Mouse (Mus musculus) neural tube, embryonic 11.5 days (tissue): Measurements from ENCODE around the gene Ptges2. TPM values are rescaled to one million over a fixed set of nuclear protein-coding genes. Genes with fewer than 3 reads are reported as not detected.

Source experiments
- ATAC-seq: fragments of 200-750 bp; cut with Nextera tagmentation; 2 replicates; pipeline ENCODE4 v1.8.0; 2017; ENCODE audit warnings: moderate number of reproducible peaks, mild to moderate bottlenecking, moderate TSS enrichment, moderate library complexity; ENCODE audit not compliant: insufficient read depth, low FRiP score, low TSS enrichment
- DNase-seq: peaks from one replicate; pipeline ENCODE4 v3.0.0-alpha.2; 2015; ENCODE audit warnings: low spot score
- H3K27ac ChIP-seq: fragments of 300-500 bp; sonication (generic); 2 replicates; pipeline ENCODE4 v1.5.1; 2014; ENCODE audit warnings: low read depth, mild to moderate bottlenecking, low read length
- H3K27me3 ChIP-seq: fragments of 300-500 bp; sonication (generic); 2 replicates; pipeline ENCODE4 v1.6.1; 2014; ENCODE audit warnings: mild to moderate bottlenecking, low read length, mixed read lengths; ENCODE audit not compliant: control insufficient read depth, insufficient read depth
- H3K36me3 ChIP-seq: fragments of 300-500 bp; sonication (generic); 2 replicates; pipeline ENCODE4 v1.6.1; 2014; ENCODE audit warnings: mild to moderate bottlenecking, low read length, moderate library complexity, mixed read lengths; ENCODE audit not compliant: control insufficient read depth, insufficient read depth
- H3K4me1 ChIP-seq: fragments of 300-500 bp; sonication (generic); 2 replicates; pipeline ENCODE4 v1.6.1; 2014; ENCODE audit warnings: low read length, mixed read lengths; ENCODE audit not compliant: control insufficient read depth, insufficient read depth
- H3K4me2 ChIP-seq: fragments of 300-500 bp; sonication (generic); 2 replicates; pipeline ENCODE4 v1.6.1; 2014; ENCODE audit warnings: low read depth, mild to moderate bottlenecking, moderate library complexity
- H3K4me3 ChIP-seq: fragments of 300-500 bp; sonication (generic); 2 replicates; pipeline ENCODE4 v1.5.1; 2014; ENCODE audit warnings: low read depth, low read length
- H3K9ac ChIP-seq: fragments of 300-500 bp; sonication (generic); 2 replicates; pipeline ENCODE4 v1.6.1; 2014; ENCODE audit warnings: mild to moderate bottlenecking, low read length
- H3K9me3 ChIP-seq: fragments of 300-500 bp; sonication (generic); 2 replicates; pipeline ENCODE4 v1.6.1; 2016; ENCODE audit warnings: low read length; ENCODE audit not compliant: control insufficient read depth
- WGBS: fragments of 180-500 bp; shearing (Covaris S2); extraction: QIAGEN DNeasy Blood & Tissue Kit; methylation state at CpG from one replicate; pipeline ENCODE4 v1.1.7; 2014; 5-methylcytosine and 5-hydroxymethylcytosine counted together
- polyA plus RNA-seq: library from polyadenylated mRNA; unstranded; fragments of >200 nt; fragmentation: Nextera tagmentation; extraction: Ambion mirVana; gene quantifications from 2 replicates; pipeline ENCODE4 v1.2.1, GENCODE M21; 2014

Gene Ptges2
- polyA plus RNA-seq, 1 experiment from 2014 or later, result 33.6 TPM

GRCm38 (mm10) chr2:32424796-32425195 is 29.1 kb downstream of the Ptges2 start:
- no peaks in the 10 kb centered on the region for H3K27me3 ChIP-seq
- DNase-seq (no peak), ATAC-seq (no peak)
- no peaks in the 10 kb centered on the region for H3K9me3 ChIP-seq
- peaks cover 6% of the 10 kb centered on the region for H3K36me3 ChIP-seq
- H3K9ac ChIP-seq, result no peak overlapping the region
- no peak overlapping the region for H3K4me2 ChIP-seq
- no peak overlapping the region for H3K4me3 ChIP-seq
- H3K27ac ChIP-seq, result peak overlapping the region; percentile 56; the same call in 1 of the 2 replicates
- 65% methylated on average over 3 of the region's 3 CpGs for WGBS
- H3K4me1 ChIP-seq, result peaks cover 31% of the 10 kb centered on the region

- Histone ChIP-seq H3K36me3 (peaks cover 1% of the 10 kb centered on the region), H3K9me3 (no peaks in the 10 kb centered on the region), H3K9ac (no peak overlapping the region), H3K4me1 (peaks cover 34% of the 10 kb centered on the region), H3K4me3 (no peak overlapping the region), H3K27ac (no peak overlapping the region), H3K27me3 (no peaks in the 10 kb centered on the region), H3K4me2 (no peak overlapping the region)
- DNase-seq (no peak), ATAC-seq (no peak)
- WGBS, result 84% methylated on average over 5 of the region's 5 CpGs
Observed at GRCm38 (mm10) chr2:32425568-32425967, 29.9 kb downstream of the Ptges2 start.

GRCm38 (mm10) chr2:32426141-32426540 is 30.4 kb downstream of the Ptges2 start:
- WGBS, result 93% methylated on average over 1 of the region's 1 CpGs
- DNase-seq (no peak), ATAC-seq (no peak)
- peaks cover 34% of the 10 kb centered on the region for H3K4me1 ChIP-seq
- no peak overlapping the region for H3K4me3 ChIP-seq
- no peaks in the 10 kb centered on the region; the same call in 1 of the 2 replicates for H3K36me3 ChIP-seq
- no peaks in the 10 kb centered on the region for H3K9me3 ChIP-seq
- H3K27me3 ChIP-seq, result no peaks in the 10 kb centered on the region
- H3K4me2 ChIP-seq, result no peak overlapping the region
- no peak overlapping the region for H3K27ac ChIP-seq
- no peak overlapping the region for H3K9ac ChIP-seq

- Histone ChIP-seq H3K4me3 (no peak overlapping the region), H3K9ac (no peak overlapping the region), H3K4me1 (peaks cover 34% of the 10 kb centered on the region), H3K27ac (no peak overlapping the region), H3K4me2 (no peak overlapping the region), H3K36me3 (no peaks in the 10 kb centered on the region; the same call in 1 of the 2 replicates), H3K9me3 (no peaks in the 10 kb centered on the region), H3K27me3 (no peaks in the 10 kb centered on the region)
- DNase-seq, result no peak
- WGBS, result 81% methylated on average over 5 of the region's 5 CpGs
- ATAC-seq, result no peak
Observed at GRCm38 (mm10) chr2:32427720-32428119, 32.0 kb downstream of the Ptges2 start.

- Histone ChIP-seq H3K9me3 (no peaks in the 10 kb centered on the region), H3K27me3 (no peaks in the 10 kb centered on the region), H3K4me1 (peaks cover 31% of the 10 kb centered on the region), H3K9ac (no peak overlapping the region), H3K36me3 (no peaks in the 10 kb centered on the region; the same call in 1 of the 2 replicates), H3K4me2 (peak overlapping the region; percentile 25), H3K27ac (no peak overlapping the region; the same call in 1 of the 2 replicates), H3K4me3 (no peak overlapping the region)
- DNase-seq (no peak), ATAC-seq (no peak)
- WGBS, result 52% methylated on average over 8 of the region's 8 CpGs
Observed at GRCm38 (mm10) chr2:32428262-32428722, 32.6 kb downstream of the Ptges2 start.

- no peaks in the 10 kb centered on the region; the same call in 1 of the 2 replicates for H3K36me3 ChIP-seq
- ATAC-seq, result no peak
- peak overlapping the region; percentile 24; the same call in 1 of the 2 replicates for H3K4me2 ChIP-seq
- H3K4me1 ChIP-seq, result peaks cover 21% of the 10 kb centered on the region; the same call in 1 of the 2 replicates
- 74% methylated on average over 4 of the region's 4 CpGs for WGBS
- no peak for DNase-seq
- no peak overlapping the region for H3K27ac ChIP-seq
- H3K4me3 ChIP-seq, result no peak overlapping the region
- no peak overlapping the region; the same call in 1 of the 2 replicates for H3K9ac ChIP-seq
- H3K9me3 ChIP-seq, result no peaks in the 10 kb centered on the region
- H3K27me3 ChIP-seq, result no peaks in the 10 kb centered on the region
Observed at GRCm38 (mm10) chr2:32429215-32429891, 33.7 kb downstream of the Ptges2 start.

GRCm38 (mm10) chr2:32430701-32431676 is 35.3 kb downstream of the Ptges2 start:
- WGBS, result 7% methylated on average over 18 of the region's 18 CpGs
- Histone ChIP-seq H3K4me3 (peak overlapping the region; percentile 35), H3K4me1 (peaks cover 19% of the 10 kb centered on the region; the same call in 1 of the 2 replicates), H3K9me3 (no peaks in the 10 kb centered on the region), H3K36me3 (no peaks in the 10 kb centered on the region), H3K9ac (peak overlapping the region; percentile 61), H3K27me3 (no peaks in the 10 kb centered on the region), H3K4me2 (peak overlapping the region; percentile 50), H3K27ac (peak overlapping the region; percentile 85)
- DNase-seq, result peak; percentile 87
- ATAC-seq, result peak; percentile 96

GRCm38 (mm10) chr2:32436686-32437372 is 41.1 kb downstream of the Ptges2 start:
- no peak for DNase-seq
- no peak overlapping the region for H3K9ac ChIP-seq
- no peaks in the 10 kb centered on the region for H3K36me3 ChIP-seq
- ATAC-seq, result no peak
- H3K4me3 ChIP-seq, result no peak overlapping the region
- H3K27ac ChIP-seq, result no peak overlapping the region
- no peak overlapping the region for H3K4me2 ChIP-seq
- H3K27me3 ChIP-seq, result no peaks in the 10 kb centered on the region
- no peaks in the 10 kb centered on the region for H3K9me3 ChIP-seq
- no peaks in the 10 kb centered on the region for H3K4me1 ChIP-seq
- WGBS, result 66% methylated on average over 3 of the region's 3 CpGs
